Mouse (Mus musculus): ENCODE results near the gene Rexo2.

DNA sequence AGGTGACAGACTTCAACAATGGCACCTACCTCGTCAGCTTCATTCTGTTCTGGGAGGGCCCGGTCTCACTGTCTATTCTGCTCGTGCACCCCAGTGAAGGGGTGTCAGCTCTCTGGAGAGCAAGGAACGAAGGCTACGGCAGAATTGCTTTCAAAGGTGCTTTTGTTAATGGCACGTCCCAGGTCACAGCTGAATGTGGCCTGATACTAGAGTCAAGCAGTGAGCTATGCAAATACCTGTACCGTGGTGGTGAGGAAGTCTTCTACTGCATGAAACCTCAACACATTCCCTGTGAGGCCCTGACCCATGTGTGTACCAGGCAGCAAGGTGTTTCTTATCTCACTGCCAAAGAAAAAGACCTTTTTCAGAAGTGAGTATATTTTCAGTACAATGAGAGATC, 60.0 kb downstream of the Rexo2 start:
- TF ChIP-seq CTCF (IDR thresholded peaks at IDR 0.05; ENCODE audit: borderline replicate concordance, control insufficient read depth, extremely low read depth, insufficient read depth, low read length, poor library complexity) (no peak), POLR2A (IDR thresholded peaks at IDR 0.05; ENCODE audit: control insufficient read depth, extremely low read depth, insufficient read depth, low read length, poor library complexity) (no peak)

All from thymus, adult 2 months (tissue).